Mouse (Mus musculus) central nervous system, embryonic 14 days (tissue): ENCODE measurements around the gene Olfr1532-ps1. TPM values are rescaled to one million over a fixed set of nuclear protein-coding genes. Genes with fewer than 3 reads are reported as not detected.

Experiments
- polyA plus RNA-seq: library from polyadenylated mRNA; depleted of rRNA; stranded (reverse); fragments of >200 nt; gene quantifications from 2 replicates; pipeline ENCODE4 v1.2.3, GENCODE M21; 2012; rRNA removed

Gene Olfr1532-ps1
- polyA plus RNA-seq: not detected in 2 replicates

GRCm38 (mm10) chr7:106907676-106908075 lies at the start of gene Olfr1532-ps1:
Gene Olfr1532-ps1 (plus strand): TSS chr7:106908001.

DNA sequence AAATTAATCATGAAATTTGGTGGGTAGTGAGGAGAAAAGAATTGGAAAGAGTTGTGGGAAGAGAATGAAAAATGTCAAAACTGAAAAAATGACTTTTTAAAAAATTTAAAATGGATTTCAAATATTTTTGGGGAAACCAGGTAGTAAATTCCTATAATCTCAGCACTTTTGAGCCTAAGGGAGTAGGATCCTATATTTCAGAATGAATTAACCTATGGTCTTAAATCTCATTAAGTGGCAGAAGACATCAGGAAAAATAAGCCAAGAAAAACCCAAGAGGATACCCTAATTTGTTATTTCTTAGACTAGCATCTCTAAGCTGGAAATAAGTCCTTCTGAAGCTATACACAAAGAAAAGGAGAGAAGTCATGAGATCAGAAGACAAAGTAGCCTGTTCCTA lies 44.9 kb upstream of the Olfr1532-ps1 start, which contains the start of gene Olfr704:
Gene Olfr704 (plus strand): TSS at position 301 of the 400 bp plus-strand sequence.

GRCm38 (mm10) chr7:106876791-106877190 lies 31.0 kb upstream of the Olfr1532-ps1 start, which contains the start of gene Olfr705:
Gene Olfr705 (minus strand): TSS chr7:106876891.

GRCm38 (mm10) chr7:106888062-106888461 lies 19.7 kb upstream of the Olfr1532-ps1 start, which contains the start of gene Olfr706:
Gene Olfr706 (minus strand): TSS chr7:106888162.

GRCm38 (mm10) chr7:106901141-106901540 lies 6.7 kb upstream of the Olfr1532-ps1 start, which contains the start of gene Olfr707:
Gene Olfr707 (minus strand): TSS chr7:106901241.

GRCm38 (mm10) chr7:106932119-106932518 lies 24.3 kb downstream of the Olfr1532-ps1 start, which contains the start of gene Olfr709-ps1:
Gene Olfr709-ps1 (minus strand): TSS chr7:106932219.

DNA sequence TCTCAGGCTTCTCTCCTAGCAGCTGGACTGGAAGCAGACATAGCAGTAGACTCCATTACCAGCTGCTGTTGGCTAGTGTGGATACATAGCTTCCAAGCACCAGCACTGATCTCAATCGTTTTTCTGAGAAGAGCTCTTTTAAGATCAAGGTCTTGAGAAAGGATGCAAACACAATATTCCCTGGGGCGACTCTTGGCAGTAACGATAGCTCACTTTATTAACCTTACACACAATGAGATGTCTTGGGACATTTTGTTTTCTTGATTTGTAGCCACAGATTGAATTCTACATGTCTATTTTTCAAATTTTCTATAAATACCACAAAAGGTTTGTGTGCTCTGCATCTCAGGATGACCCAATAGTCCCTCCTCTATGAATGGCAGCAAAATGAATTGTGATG lies 40.4 kb downstream of the Olfr1532-ps1 start, which contains the start of gene Olfr710:
Gene Olfr710 (minus strand): TSS at position 101 of the 400 bp plus-strand sequence.

GRCm38 (mm10) chr7:106963837-106964236 lies 56.0 kb downstream of the Olfr1532-ps1 start, which contains the start of gene Olfr6:
Gene Olfr6 (minus strand): TSS chr7:106963937.

Other genes starting within 250 kb of the Olfr1532-ps1 start
- gene Olfr693, start 227.4 kb upstream of the Olfr1532-ps1 start, polyA plus RNA-seq: not detected in 2 replicates
- not detected in 2 replicates for gene Olfr694, start 216.2 kb upstream of the Olfr1532-ps1 start, polyA plus RNA-seq
- not detected in 2 replicates for gene Olfr695, start 191.6 kb upstream of the Olfr1532-ps1 start, polyA plus RNA-seq
- not detected in 2 replicates for gene Olfr697, start 165.6 kb upstream of the Olfr1532-ps1 start, polyA plus RNA-seq
- gene Olfr698, start 152.6 kb upstream of the Olfr1532-ps1 start, polyA plus RNA-seq: not detected in 2 replicates
- not detected in 2 replicates for gene Olfr699, start 114.8 kb upstream of the Olfr1532-ps1 start, polyA plus RNA-seq
- not detected in 2 replicates for gene Olfr700, start 99.2 kb upstream of the Olfr1532-ps1 start, polyA plus RNA-seq
- not detected in 2 replicates for gene Olfr701, start 93.9 kb upstream of the Olfr1532-ps1 start, polyA plus RNA-seq
- gene Olfr702, start 74.1 kb upstream of the Olfr1532-ps1 start, polyA plus RNA-seq: not detected in 2 replicates
- not detected in 2 replicates for gene Olfr703, start 64.6 kb upstream of the Olfr1532-ps1 start, polyA plus RNA-seq
- gene Olfr704, start 44.8 kb upstream of the Olfr1532-ps1 start, polyA plus RNA-seq: not detected in 2 replicates
- not detected in 2 replicates for gene Olfr705, start 31.1 kb upstream of the Olfr1532-ps1 start, polyA plus RNA-seq
- not detected in 2 replicates for gene Olfr706, start 19.8 kb upstream of the Olfr1532-ps1 start, polyA plus RNA-seq
- gene Olfr707, start 6.8 kb upstream of the Olfr1532-ps1 start, polyA plus RNA-seq: not detected in 2 replicates
- gene Olfr709-ps1, start 24.2 kb downstream of the Olfr1532-ps1 start, polyA plus RNA-seq: not detected in 2 replicates
- not detected in 2 replicates for gene Olfr710, start 40.3 kb downstream of the Olfr1532-ps1 start, polyA plus RNA-seq
- not detected in 2 replicates for gene Olfr6, start 55.9 kb downstream of the Olfr1532-ps1 start, polyA plus RNA-seq
- not detected in 2 replicates for gene Olfr711, start 67.5 kb downstream of the Olfr1532-ps1 start, polyA plus RNA-seq
- gene Olfr2, start 98.1 kb downstream of the Olfr1532-ps1 start, polyA plus RNA-seq: not detected in 2 replicates
- not detected in 2 replicates for gene Olfr713, start 123.2 kb downstream of the Olfr1532-ps1 start, polyA plus RNA-seq
- not detected in 2 replicates for gene Olfr714, start 163.0 kb downstream of the Olfr1532-ps1 start, polyA plus RNA-seq
- gene Olfr17, start 185.2 kb downstream of the Olfr1532-ps1 start, polyA plus RNA-seq: not detected in 2 replicates
- gene Olfr715b, start 202.4 kb downstream of the Olfr1532-ps1 start, polyA plus RNA-seq: not detected in 2 replicates
- gene Olfr715, start 223.1 kb downstream of the Olfr1532-ps1 start, polyA plus RNA-seq: not detected in 2 replicates
- gene Olfr716, start 230.3 kb downstream of the Olfr1532-ps1 start, polyA plus RNA-seq: not detected in 2 replicates